10 mouse cellular contexts compared by ENCODE assay signal in the genomic region with DNA sequence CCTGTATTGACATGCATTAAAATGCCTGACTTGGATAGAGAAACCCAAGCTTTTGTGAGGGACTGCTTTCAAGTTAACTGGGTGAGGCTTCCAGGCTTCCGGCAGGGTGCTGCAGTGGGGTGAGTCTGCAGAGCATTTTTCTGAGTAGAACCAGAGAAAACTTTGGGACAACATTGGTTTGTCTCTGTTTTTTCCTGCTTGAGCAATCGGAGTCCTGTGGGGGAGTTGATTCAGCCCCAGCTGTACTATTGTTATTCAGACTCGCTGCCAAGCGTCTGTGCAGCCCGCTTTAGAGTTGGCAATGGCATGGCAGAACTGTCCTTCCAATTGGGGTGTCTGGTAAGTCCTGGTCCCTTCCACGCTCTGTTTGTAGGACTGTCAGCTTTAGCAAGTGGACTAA.
DNase-seq lines count a peak whose midpoint lies in the region; ATAC-seq and TF ChIP-seq lines count a peak whose summit lies in the region.
"Had no signal": no experiment of that assay in that cellular context is flagged by ENCODE, and none has a peak within 500 bp of the region (broad histone marks: within the 10 kb centered on the region; RNA-seq: fewer than 3 reads in every experiment).

No protein-coding gene starts in this region.

- no peak overlapping the region for H3K4me2 ChIP-seq in stomach, postnatal 0 days (replicated peaks; ENCODE audit: low read depth)
- H3K4me2 ChIP-seq in kidney, embryonic 14.5 days (replicated peaks; ENCODE audit: low read depth, low read length), result no peak overlapping the region

- intact Hi-C loops in heart, postnatal 14 days (cut with DNase I), result no loop called here

- H3K27ac ChIP-seq in stomach, postnatal 0 days (replicated peaks), result peak overlapping the region; percentile 56; the same call in 1 of the 2 replicates
- H3K27ac ChIP-seq in kidney, embryonic 14.5 days (ENCODE audit: low read depth, low read length), result no peak overlapping the region
- H3K27ac ChIP-seq: kidney, postnatal 0 days had no signal

- no peaks in the 10 kb centered on the region for H3K36me3 ChIP-seq in stomach, postnatal 0 days (ENCODE audit: control insufficient read depth, insufficient read depth, low read length)
- H3K36me3 ChIP-seq in kidney, embryonic 14.5 days (ENCODE audit: control insufficient read depth, insufficient read depth, low read length), result no peaks in the 10 kb centered on the region

- H3K9me3 ChIP-seq in stomach, postnatal 0 days (ENCODE audit: control insufficient read depth, low read length), result no peaks in the 10 kb centered on the region
- no peaks in the 10 kb centered on the region for H3K9me3 ChIP-seq in kidney, embryonic 14.5 days (ENCODE audit: control insufficient read depth, low read length)

- no peak overlapping the region for H3K4me3 ChIP-seq in stomach, postnatal 0 days (ENCODE audit: low read depth, low read length)
- H3K4me3 ChIP-seq in kidney, embryonic 14.5 days (ENCODE audit: low read length), result no peak overlapping the region

- TF ChIP-seq CTCF in stomach, postnatal 0 days (IDR thresholded peaks at IDR 0.05; ENCODE audit: low read depth), result no peak

- 53% methylated on average over 6 of the region's 6 CpGs for WGBS in stomach, postnatal 0 days
- 86% methylated on average over 6 of the region's 6 CpGs for WGBS in kidney, embryonic 14.5 days

- no peak for TF ChIP-seq EP300 in stomach, postnatal 0 days (optimal IDR thresholded peaks at IDR 0.05)

- H3K9ac ChIP-seq in stomach, postnatal 0 days (ENCODE audit: low read length), result no peak overlapping the region
- H3K9ac ChIP-seq in kidney, embryonic 14.5 days (ENCODE audit: low read depth, low read length), result no peak overlapping the region

- DNase-seq in frontal cortex, postnatal 25 days (ENCODE audit: low spot score in 2 of 2), result no peak
- DNase-seq in ovary, postnatal 36 days (ENCODE audit: low spot score), result peak; percentile 12
- DNase-seq in ovary, postnatal 14 days (ENCODE audit: low spot score), result no peak
- peak; percentile 16 to 28 for DNase-seq in heart, postnatal 14 days
- DNase-seq in stomach, postnatal 0 days (ENCODE audit: low spot score), result no peak
- no peak for DNase-seq in kidney, postnatal 10 days
- DNase-seq: lung, postnatal 10 days had no signal

- ATAC-seq in frontal cortex, adult (ENCODE audit: low TSS enrichment), result peak; percentile 89
- no peak for ATAC-seq in stomach, postnatal 0 days (ENCODE audit: low FRiP score, low TSS enrichment)
- no peak for ATAC-seq in kidney, embryonic 14.5 days (ENCODE audit: low FRiP score, low TSS enrichment)

- H3K4me1 ChIP-seq in stomach, postnatal 0 days (replicated peaks; ENCODE audit: control insufficient read depth, insufficient read depth), result no peaks in the 10 kb centered on the region
- no peaks in the 10 kb centered on the region for H3K4me1 ChIP-seq in kidney, embryonic 14.5 days (ENCODE audit: control insufficient read depth, insufficient read depth, low read length)

- no peaks in the 10 kb centered on the region for H3K27me3 ChIP-seq in stomach, postnatal 0 days (ENCODE audit: control insufficient read depth, insufficient read depth, low read length)
- H3K27me3 ChIP-seq in kidney, embryonic 14.5 days (ENCODE audit: control insufficient read depth, insufficient read depth, low read length), result no peaks in the 10 kb centered on the region

Comparison
In these comparisons a context has a peak if more than half of its experiments do, and no peak if none do; other contexts are left out.
1. DNase-seq: peak in ovary, postnatal 36 days (single experiment) and heart, postnatal 14 days (2 of 2); none in frontal cortex, postnatal 25 days (0 of 2), ovary, postnatal 14 days (single experiment), stomach, postnatal 0 days (single experiment) and kidney, postnatal 10 days (single experiment).